Mouse (Mus musculus) kidney, adult 2 months (tissue): ENCODE data around the gene Cdkn1a. TPM values are rescaled to one million over a fixed set of nuclear protein-coding genes. Genes with fewer than 3 reads are reported as not detected.
"Not testable (repeated sequence)": the region's sequence is repeated elsewhere in the genome, so short reads cannot be mapped to it uniquely, and the experiment has no call there.

Source experiments
- DNase-seq: peaks from one replicate; pipeline ENCODE4 v3.0.0; 2021
- H3K27ac ChIP-seq: fragments of 200-500 bp; 2 replicates; pipeline ENCODE4 v1.5.1; 2012; ENCODE audit warnings: low read depth, low read length, control low read depth, inconsistent platforms; ENCODE audit not compliant: insufficient read depth
- H3K27me3 ChIP-seq: fragments of 200-500 bp; replicated peaks from 2 replicates; pipeline ENCODE4 v1.6.1; 2012; ENCODE audit warnings: mild to moderate bottlenecking, moderate library complexity, low read length, inconsistent platforms; ENCODE audit not compliant: control insufficient read depth, insufficient read depth
- H3K36me3 ChIP-seq: fragments of 200-500 bp; 2 replicates; pipeline ENCODE4 v1.6.1; 2012; ENCODE audit warnings: mild to moderate bottlenecking, moderate library complexity, low read length, inconsistent platforms; ENCODE audit not compliant: control insufficient read depth, insufficient read depth
- H3K4me1 ChIP-seq: fragments of 200-500 bp; 2 replicates; pipeline ENCODE4 v1.6.1; 2011; ENCODE audit warnings: low read length; ENCODE audit not compliant: control insufficient read depth, insufficient read depth
- H3K4me3 ChIP-seq: fragments of 200-500 bp; 2 replicates; pipeline ENCODE4 v1.5.1; 2011; ENCODE audit warnings: mild to moderate bottlenecking, low read depth, low read length, control low read depth; ENCODE audit not compliant: insufficient read depth
- CTCF ChIP-seq: fragments of 200-500 bp; conservative IDR thresholded peaks from 2 replicates; pipeline ENCODE4 v1.5.1; 2011; ENCODE audit warnings: low read depth, mild to moderate bottlenecking, control low read depth, low read length, moderate library complexity, mixed read lengths; ENCODE audit not compliant: insufficient read depth, insufficient read length
- POLR2A ChIP-seq: fragments of 200-500 bp; IDR thresholded peaks from one replicate; pipeline ENCODE4 v1.6.1; 2011; ENCODE audit warnings: low read depth, low read length, control low read depth
- WGBS: fragments of 180-500 bp; shearing (Covaris S2); methylation state at CpG from one replicate; pipeline ENCODE4 v1.1.7; 2018; 5-methylcytosine and 5-hydroxymethylcytosine counted together
- polyA plus RNA-seq: library from polyadenylated mRNA; depleted of rRNA; stranded (reverse); fragments of >200 nt; gene quantifications from 2 replicates; pipeline ENCODE4 v1.2.3, GENCODE M21; 2012

The Cdkn1a gene
- polyA plus RNA-seq, 1 experiment: 13.7 TPM

GRCm38 (mm10) chr17:29065971-29066370, 24.8 kb upstream of the Cdkn1a start:
- WGBS: 93% methylated on average over 3 of the region's 3 CpGs
- TF ChIP-seq CTCF (no peak), POLR2A (no peak)
- Histone ChIP-seq H3K27ac (no peak overlapping the region), H3K36me3 (no peaks in the 10 kb centered on the region), H3K4me3 (no peak overlapping the region), H3K4me1 (0 out of 2 replicates have a peak, but pooled peaks cover 3% of the 10 kb centered on the region), H3K27me3 (no peaks in the 10 kb centered on the region)
- no peak for DNase-seq

- WGBS: 93% methylated on average over 3 of the region's 3 CpGs
- H3K4me1 ChIP-seq, H3K27ac ChIP-seq, H3K27me3 ChIP-seq, H3K4me3 ChIP-seq, DNase-seq, H3K36me3 ChIP-seq: not testable (repeated sequence)
Measured at GRCm38 (mm10) chr17:29067416-29067815, 23.4 kb upstream of the Cdkn1a start.

GRCm38 (mm10) chr17:29067847-29068246, 22.9 kb upstream of the Cdkn1a start:
- WGBS: 85% methylated on average over 5 of the region's 5 CpGs
- no peaks in the 10 kb centered on the region for H3K27me3 ChIP-seq
- H3K4me3 ChIP-seq: no peak overlapping the region
- no peak overlapping the region for H3K27ac ChIP-seq
- TF ChIP-seq POLR2A (no peak), CTCF (no peak)
- DNase-seq: no peak
- H3K36me3 ChIP-seq: no peaks in the 10 kb centered on the region
- 0 out of 2 replicates have a peak, but pooled peaks cover 3% of the 10 kb centered on the region for H3K4me1 ChIP-seq

GRCm38 (mm10) chr17:29069063-29069462, 21.7 kb upstream of the Cdkn1a start:
- DNase-seq: no peak
- WGBS: 48% methylated on average over 10 of the region's 10 CpGs
- 0 out of 2 replicates have a peak, but pooled peaks cover 3% of the 10 kb centered on the region for H3K4me1 ChIP-seq
- TF ChIP-seq POLR2A: no peak
- TF ChIP-seq CTCF: no peak
- H3K27me3 ChIP-seq: no peaks in the 10 kb centered on the region
- H3K4me3 ChIP-seq: no peak overlapping the region
- H3K27ac ChIP-seq: no peak overlapping the region
- no peaks in the 10 kb centered on the region for H3K36me3 ChIP-seq

GRCm38 (mm10) chr17:29071820-29072219, 19.0 kb upstream of the Cdkn1a start:
- no peak for DNase-seq
- no peak for TF ChIP-seq CTCF
- no peak for TF ChIP-seq POLR2A
- 54% methylated on average over 5 of the region's 5 CpGs for WGBS
- Histone ChIP-seq H3K36me3 (no peaks in the 10 kb centered on the region), H3K4me3 (no peak overlapping the region), H3K4me1 (0 out of 2 replicates have a peak, but pooled peaks cover 3% of the 10 kb centered on the region), H3K27ac (no peak overlapping the region), H3K27me3 (no peaks in the 10 kb centered on the region)

GRCm38 (mm10) chr17:29072701-29073307, 18.0 kb upstream of the Cdkn1a start:
- Histone ChIP-seq H3K36me3 (no peaks in the 10 kb centered on the region), H3K4me1 (0 out of 2 replicates have a peak, but pooled peaks cover 3% of the 10 kb centered on the region), H3K27me3 (no peaks in the 10 kb centered on the region), H3K27ac (no peak overlapping the region), H3K4me3 (no peak overlapping the region)
- no peak for DNase-seq
- 55% methylated on average over 11 of the region's 11 CpGs for WGBS
- TF ChIP-seq CTCF (no peak), POLR2A (no peak)

- no peaks in the 10 kb centered on the region for H3K36me3 ChIP-seq
- H3K4me1 ChIP-seq: 0 out of 2 replicates have a peak, but pooled peaks cover 3% of the 10 kb centered on the region
- DNase-seq: no peak
- no peak overlapping the region for H3K4me3 ChIP-seq
- no peak overlapping the region for H3K27ac ChIP-seq
- TF ChIP-seq CTCF (no peak), POLR2A (no peak)
- no peaks in the 10 kb centered on the region for H3K27me3 ChIP-seq
- 37% methylated on average over 5 of the region's 5 CpGs for WGBS
Measured at GRCm38 (mm10) chr17:29073313-29073712, 17.5 kb upstream of the Cdkn1a start.
